Mouse (Mus musculus) frontal cortex, postnatal 36 days (tissue): Measurements from ENCODE around the gene Sik3.

Experiments
- DNase-seq, 2 experiments: peaks; one replicate each; pipeline ENCODE4 v3.0.0; 2022; ENCODE audit warnings: low spot score in 2 of 2

Sik3 gene

DNA sequence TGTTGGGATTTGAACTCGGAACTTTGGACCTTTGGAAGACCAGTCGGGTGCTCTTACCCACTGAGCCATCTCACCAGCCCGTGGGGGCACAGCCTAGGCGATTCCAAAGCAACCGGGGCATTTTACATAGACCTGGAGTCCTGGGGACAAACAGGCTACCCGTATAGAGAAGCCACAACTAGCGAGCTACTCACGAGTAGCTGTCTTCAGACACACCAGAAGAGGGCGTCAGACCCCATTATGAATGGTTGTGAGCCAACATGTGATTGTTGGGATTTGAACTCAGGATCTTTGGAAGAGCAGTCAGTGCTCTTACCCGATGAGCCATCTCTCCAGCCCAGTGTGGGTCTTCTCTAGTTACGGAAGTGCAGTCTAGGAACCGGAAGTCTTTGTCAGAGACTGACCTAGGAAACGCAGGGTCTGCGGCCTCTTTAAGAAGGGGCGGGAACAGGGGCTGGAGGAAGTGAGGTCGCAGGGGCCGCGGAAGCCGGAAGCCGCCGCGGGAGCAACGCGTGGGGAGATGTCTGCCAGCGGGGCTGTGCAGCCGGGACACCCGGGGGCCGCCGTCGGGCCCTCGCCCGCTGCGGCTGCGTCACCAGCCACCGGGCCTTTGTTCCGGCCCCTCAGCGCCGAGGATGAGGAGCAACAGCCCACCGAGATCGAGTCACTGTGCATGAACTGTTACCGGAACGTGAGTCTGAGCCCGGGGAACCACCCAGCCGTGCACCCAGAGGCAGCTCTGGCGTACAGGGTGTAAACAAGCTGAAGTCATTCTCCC, 260.2 kb downstream of the Sik3 start, which contains the start of gene Zpr1:
Gene Zpr1 (plus strand): TSS at position 388 of the 778 bp plus-strand sequence.
- DNase-seq: peak; percentile 90 to 91
